Mouse (Mus musculus) heart, embryonic 16.5 days (tissue): ENCODE data around the gene Ppa2. TPM values are rescaled to one million over a fixed set of nuclear protein-coding genes. Genes with fewer than 3 reads are reported as not detected.

ENCODE experiments used
- ATAC-seq: fragments of 200-750 bp; cut with Nextera tagmentation; replicated peaks from 2 replicates; pipeline ENCODE4 v1.8.0; 2017; ENCODE audit warnings: moderate number of reproducible peaks; ENCODE audit not compliant: insufficient read depth, low FRiP score; ENCODE audit errors: extremely low read depth
- H3K27ac ChIP-seq: fragments of 300-500 bp; sonication (generic); 2 replicates; pipeline ENCODE4 v1.5.1; 2014; ENCODE audit warnings: mild to moderate bottlenecking, low read length, control low read depth, moderate library complexity
- H3K27me3 ChIP-seq: fragments of 300-500 bp; sonication (generic); 2 replicates; pipeline ENCODE4 v1.6.1; 2014; ENCODE audit warnings: low read length, mixed read lengths; ENCODE audit not compliant: control insufficient read depth, insufficient read depth
- H3K36me3 ChIP-seq: fragments of 300-500 bp; sonication (generic); 2 replicates; pipeline ENCODE4 v1.6.1; 2014; ENCODE audit not compliant: control insufficient read depth, insufficient read depth
- H3K4me1 ChIP-seq: fragments of 300-500 bp; sonication (generic); 2 replicates; pipeline ENCODE4 v1.6.1; 2014; ENCODE audit warnings: low read length, mixed read lengths; ENCODE audit not compliant: control insufficient read depth, insufficient read depth
- H3K4me2 ChIP-seq: fragments of 300-500 bp; sonication (generic); 2 replicates; pipeline ENCODE4 v1.6.1; 2014; ENCODE audit warnings: low read depth, mild to moderate bottlenecking, control low read depth, low read length
- H3K4me3 ChIP-seq: fragments of 300-500 bp; sonication (generic); 2 replicates; pipeline ENCODE4 v1.5.1; 2014; ENCODE audit warnings: mild to moderate bottlenecking, control low read depth, low read length
- H3K9ac ChIP-seq: fragments of 300-500 bp; sonication (generic); 2 replicates; pipeline ENCODE4 v1.6.1; 2014; ENCODE audit warnings: low read length, control low read depth
- H3K9me3 ChIP-seq: fragments of 300-500 bp; sonication (generic); replicated peaks from 2 replicates; pipeline ENCODE4 v1.6.1; 2016; ENCODE audit warnings: low read length; ENCODE audit not compliant: control insufficient read depth
- WGBS: fragments of 180-500 bp; shearing (Covaris S2); extraction: QIAGEN DNeasy Blood & Tissue Kit; methylation state at CpG from one replicate; pipeline ENCODE4 v1.1.7; 2014; 5-methylcytosine and 5-hydroxymethylcytosine counted together
- polyA plus RNA-seq: library from polyadenylated mRNA; unstranded; fragments of >200 nt; fragmentation: Nextera tagmentation; extraction: Ambion mirVana; gene quantifications from 2 replicates; pipeline ENCODE4 v1.2.1, GENCODE M21; 2015

The Ppa2 gene
- 129 and 134 TPM in 2 replicates for polyA plus RNA-seq

GRCm38 (mm10) chr3:133309954-133310808 is at the start of gene Ppa2:
Gene Ppa2 (plus strand): TSS chr3:133310110.
- under 1% methylated on average over 91 of the region's 95 CpGs for WGBS
- Histone ChIP-seq H3K9me3 (peaks cover 3% of the 10 kb centered on the region; the same call in 1 of the 2 replicates), H3K4me3 (peak within 1 kb of the TSS; percentile 89), H3K27ac (peak within 1 kb of the TSS; percentile 98), H3K9ac (peak within 1 kb of the TSS; percentile 97), H3K4me2 (peak within 1 kb of the TSS; percentile 78), H3K4me1 (peaks cover 4% of the 10 kb centered on the region), H3K36me3 (no peaks in the 10 kb centered on the region), H3K27me3 (no peaks in the 10 kb centered on the region)
- peak; percentile 94 for ATAC-seq

- Histone ChIP-seq H3K27me3 (no peaks in the 10 kb centered on the region), H3K4me3 (no peak overlapping the region), H3K36me3 (no peaks in the 10 kb centered on the region), H3K4me1 (no peaks in the 10 kb centered on the region), H3K27ac (no peak overlapping the region), H3K9me3 (no peaks in the 10 kb centered on the region), H3K4me2 (no peak overlapping the region), H3K9ac (no peak overlapping the region)
- WGBS = 5% methylated on average over 3 of the region's 3 CpGs
- no peak for ATAC-seq
Observed at GRCm38 (mm10) chr3:133271887-133272286, 38.0 kb upstream of the Ppa2 start.

GRCm38 (mm10) chr3:133284587-133284986 is 25.3 kb upstream of the Ppa2 start:
- Histone ChIP-seq H3K4me1 (no peaks in the 10 kb centered on the region), H3K27me3 (no peaks in the 10 kb centered on the region), H3K4me3 (no peak overlapping the region), H3K4me2 (no peak overlapping the region), H3K27ac (no peak overlapping the region), H3K36me3 (no peaks in the 10 kb centered on the region), H3K9ac (no peak overlapping the region), H3K9me3 (no peaks in the 10 kb centered on the region)
- peak; percentile 49 for ATAC-seq
- 51% methylated on average over 5 of the region's 5 CpGs for WGBS

GRCm38 (mm10) chr3:133288795-133289194 is 21.1 kb upstream of the Ppa2 start:
- H3K27me3 ChIP-seq = no peaks in the 10 kb centered on the region
- 79% methylated on average over 2 of the region's 2 CpGs for WGBS
- H3K4me2 ChIP-seq = no peak overlapping the region
- H3K36me3 ChIP-seq = no peaks in the 10 kb centered on the region
- no peak for ATAC-seq
- no peaks in the 10 kb centered on the region for H3K4me1 ChIP-seq
- H3K27ac ChIP-seq = no peak overlapping the region
- H3K9me3 ChIP-seq = 0 out of 2 replicates have a peak, but pooled peaks cover 4% of the 10 kb centered on the region
- H3K4me3 ChIP-seq = no peak overlapping the region
- H3K9ac ChIP-seq = no peak overlapping the region

GRCm38 (mm10) chr3:133304328-133304727 is 5.6 kb upstream of the Ppa2 start:
- Histone ChIP-seq H3K27ac (no peak overlapping the region), H3K36me3 (no peaks in the 10 kb centered on the region), H3K9ac (no peak overlapping the region), H3K27me3 (no peaks in the 10 kb centered on the region), H3K4me2 (no peak overlapping the region), H3K4me1 (no peaks in the 10 kb centered on the region), H3K9me3 (0 out of 2 replicates have a peak, but pooled peaks cover 3% of the 10 kb centered on the region), H3K4me3 (no peak overlapping the region)
- ATAC-seq = no peak
- 94% methylated on average over 3 of the region's 3 CpGs for WGBS

- Histone ChIP-seq H3K4me1 (peaks cover 4% of the 10 kb centered on the region), H3K4me2 (no peak overlapping the region), H3K4me3 (no peak overlapping the region), H3K9me3 (peaks cover 3% of the 10 kb centered on the region; the same call in 1 of the 2 replicates), H3K36me3 (no peaks in the 10 kb centered on the region), H3K27ac (no peak overlapping the region), H3K9ac (no peak overlapping the region), H3K27me3 (no peaks in the 10 kb centered on the region)
- no peak for ATAC-seq
- WGBS = 90% methylated on average over 3 of the region's 3 CpGs
Observed at GRCm38 (mm10) chr3:133308361-133308760, 1.5 kb upstream of the Ppa2 start.

GRCm38 (mm10) chr3:133309359-133309758 is 551 bp upstream of the Ppa2 start:
- H3K4me2 ChIP-seq = no peak overlapping the region
- no peak overlapping the region for H3K9ac ChIP-seq
- H3K9me3 ChIP-seq = peaks cover 3% of the 10 kb centered on the region; the same call in 1 of the 2 replicates
- no peak overlapping the region for H3K4me3 ChIP-seq
- no peaks in the 10 kb centered on the region for H3K27me3 ChIP-seq
- WGBS = 89% methylated on average over 7 of the region's 7 CpGs
- H3K27ac ChIP-seq = no peak overlapping the region
- H3K36me3 ChIP-seq = no peaks in the 10 kb centered on the region
- H3K4me1 ChIP-seq = peaks cover 4% of the 10 kb centered on the region
- ATAC-seq = no peak

- H3K36me3 ChIP-seq = no peaks in the 10 kb centered on the region
- peaks cover 4% of the 10 kb centered on the region for H3K4me1 ChIP-seq
- no peak; the same call in 1 of the 2 replicates for ATAC-seq
- peaks cover 3% of the 10 kb centered on the region; the same call in 1 of the 2 replicates for H3K9me3 ChIP-seq
- peak overlapping the region; percentile 78 for H3K4me2 ChIP-seq
- peak overlapping the region; percentile 98 for H3K27ac ChIP-seq
- peak overlapping the region; percentile 97 for H3K9ac ChIP-seq
- H3K27me3 ChIP-seq = no peaks in the 10 kb centered on the region
- WGBS = 15% methylated on average over 14 of the region's 14 CpGs
- peak overlapping the region; percentile 89 for H3K4me3 ChIP-seq
Observed at GRCm38 (mm10) chr3:133310809-133311179, 884 bp downstream of the Ppa2 start.

- 76% methylated on average over 3 of the region's 3 CpGs for WGBS
- ATAC-seq = no peak
- H3K4me1 ChIP-seq = peaks cover 4% of the 10 kb centered on the region
- H3K4me2 ChIP-seq = no peak overlapping the region
- no peaks in the 10 kb centered on the region for H3K27me3 ChIP-seq
- H3K4me3 ChIP-seq = no peak overlapping the region
- no peak overlapping the region for H3K27ac ChIP-seq
- no peaks in the 10 kb centered on the region for H3K36me3 ChIP-seq
- H3K9ac ChIP-seq = no peak overlapping the region
- H3K9me3 ChIP-seq = peaks cover 3% of the 10 kb centered on the region; the same call in 1 of the 2 replicates
Observed at GRCm38 (mm10) chr3:133312331-133312730, 2.4 kb downstream of the Ppa2 start.
